Mouse (Mus musculus) urinary bladder, postnatal 25 days (tissue): Measurements from ENCODE around the gene Rfc4.
"Not testable (repeated sequence)": the region's sequence is repeated elsewhere in the genome, so short reads cannot be mapped to it uniquely, and the experiment has no call there.

Experiments
- DNase-seq: peaks from one replicate; pipeline ENCODE4 v3.0.0; 2022; ENCODE audit warnings: low spot score

Rfc4 gene

GRCm38 (mm10) chr16:23102340-23103037 lies 25.0 kb downstream of the Rfc4 start:
- DNase-seq, result no peak

DNA sequence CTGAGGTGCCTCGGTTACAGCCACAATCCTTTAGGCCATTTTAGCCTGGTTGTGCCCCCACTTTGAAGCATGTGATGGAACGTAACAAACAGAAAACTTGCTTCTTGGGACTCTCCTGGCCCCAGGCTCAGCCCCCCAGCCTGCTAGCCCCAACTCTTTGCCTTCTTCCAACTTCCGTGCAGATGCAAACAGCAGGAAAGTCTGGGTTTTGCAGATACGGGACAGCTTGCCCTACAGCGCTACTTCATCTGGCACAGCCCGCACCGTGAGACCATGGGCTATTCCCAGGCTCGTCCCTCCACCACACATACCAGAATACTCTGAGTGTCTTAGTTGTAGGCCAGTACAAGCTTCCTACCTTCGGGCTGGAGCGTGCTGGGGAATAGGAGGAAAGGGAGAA lies 26.9 kb downstream of the Rfc4 start:
- DNase-seq, result no peak

DNA sequence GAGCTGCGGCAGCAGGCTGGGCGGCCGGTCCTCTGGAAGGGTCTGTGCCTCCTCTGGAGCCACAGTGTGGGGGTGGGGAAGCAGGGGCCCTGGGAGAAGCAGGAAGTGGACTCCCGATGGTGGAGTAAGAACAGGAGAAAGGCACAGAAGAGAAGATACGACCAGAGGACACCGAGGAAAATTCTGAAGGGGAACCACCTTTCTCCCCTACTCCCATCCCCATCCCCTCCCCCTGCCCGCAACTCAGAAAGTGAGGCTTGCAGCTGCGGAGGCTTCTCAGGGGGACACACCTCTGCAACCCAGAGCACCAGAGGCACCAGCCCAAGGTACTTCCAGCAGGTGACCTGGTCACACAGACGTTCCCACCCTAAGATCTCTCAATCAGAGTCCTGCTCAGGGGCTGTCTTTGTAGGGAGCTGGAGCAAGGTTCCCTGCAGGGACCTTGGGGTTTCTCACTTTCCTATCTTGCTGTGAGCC lies 27.4 kb downstream of the Rfc4 start:
- DNase-seq, result no peak

DNA sequence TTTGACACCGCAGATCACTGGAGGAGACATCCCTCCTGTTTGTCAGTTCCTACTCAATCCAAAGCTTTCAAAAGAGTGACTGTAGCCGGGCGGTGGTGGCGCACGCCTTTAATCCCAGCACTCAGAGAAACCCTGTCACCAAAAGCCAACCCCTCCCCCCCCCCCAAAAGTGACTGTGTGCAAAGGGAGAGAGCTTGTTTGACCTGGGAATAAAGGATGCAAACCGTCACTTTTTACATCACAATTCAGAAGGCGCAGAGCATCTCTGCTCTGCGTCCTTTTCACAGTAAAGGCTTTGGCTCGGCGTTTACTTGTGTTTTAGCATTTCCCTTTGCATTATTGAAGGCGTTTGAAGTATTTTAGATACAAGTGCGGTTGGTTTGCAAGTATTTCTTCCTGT lies 27.9 kb downstream of the Rfc4 start:
- DNase-seq, result no peak

DNA sequence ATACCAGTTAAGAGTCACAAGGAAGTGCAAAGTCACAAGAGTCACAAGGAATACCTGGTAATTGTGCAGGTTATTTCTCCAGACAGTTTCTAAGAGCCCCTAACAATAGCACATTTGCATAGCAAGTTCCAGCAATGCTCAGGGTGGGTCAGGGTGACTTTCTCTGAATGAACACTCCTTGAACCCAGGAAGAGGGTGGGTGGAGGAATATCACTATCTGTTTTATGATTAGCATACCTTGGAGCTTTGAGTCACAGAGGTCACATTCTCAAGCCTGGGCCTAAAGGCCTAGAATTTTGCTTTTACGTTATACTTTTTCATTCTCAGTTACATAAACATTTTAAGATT lies 29.5 kb downstream of the Rfc4 start:
- DNase-seq, result not testable (repeated sequence)

- not testable (repeated sequence) for DNase-seq
Measured at GRCm38 (mm10) chr16:23097290-23098104, 30.0 kb downstream of the Rfc4 start.

DNA sequence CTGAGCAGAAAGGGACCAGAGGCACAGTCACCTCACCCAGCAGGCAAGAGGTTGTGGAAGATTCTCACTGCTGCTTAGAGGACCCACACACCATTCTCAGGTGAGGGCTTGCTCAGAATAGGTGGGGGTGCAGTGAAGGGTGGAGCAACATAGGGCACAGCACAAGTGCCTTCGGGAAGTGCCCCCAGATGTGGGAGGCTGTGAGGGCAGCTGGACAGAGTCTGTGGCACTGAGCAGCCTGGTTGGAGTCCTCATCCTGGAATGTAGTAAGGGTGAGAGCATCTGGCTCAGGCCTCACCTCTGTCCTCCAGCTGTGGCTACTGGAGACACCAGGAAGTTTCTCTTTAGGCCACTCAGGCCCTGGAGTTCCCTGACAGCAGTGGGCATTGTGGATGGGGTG lies 30.7 kb downstream of the Rfc4 start:
- not testable (repeated sequence) for DNase-seq

GRCm38 (mm10) chr16:23095581-23095980 lies 32.0 kb downstream of the Rfc4 start:
- not testable (repeated sequence) for DNase-seq

DNA sequence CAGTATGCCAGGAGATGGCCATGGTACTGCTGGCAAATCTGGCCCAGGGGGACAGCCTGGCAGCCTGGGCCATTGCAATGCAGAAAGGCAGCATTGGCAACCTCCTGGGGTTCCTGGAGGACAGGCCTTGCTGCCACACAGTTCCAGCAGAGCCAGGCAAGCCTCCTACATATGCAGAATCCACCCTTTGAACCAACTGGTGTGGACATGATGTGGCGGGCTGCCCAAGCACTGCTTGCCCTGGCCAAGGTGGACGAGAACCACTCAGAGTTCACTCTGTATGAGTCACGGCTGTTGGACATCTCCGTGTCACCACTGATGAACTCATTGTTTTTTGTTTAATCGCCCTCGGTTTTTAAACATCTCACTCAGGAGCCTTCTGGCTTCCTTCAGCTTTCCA lies 33.4 kb downstream of the Rfc4 start:
- no peak for DNase-seq

DNA sequence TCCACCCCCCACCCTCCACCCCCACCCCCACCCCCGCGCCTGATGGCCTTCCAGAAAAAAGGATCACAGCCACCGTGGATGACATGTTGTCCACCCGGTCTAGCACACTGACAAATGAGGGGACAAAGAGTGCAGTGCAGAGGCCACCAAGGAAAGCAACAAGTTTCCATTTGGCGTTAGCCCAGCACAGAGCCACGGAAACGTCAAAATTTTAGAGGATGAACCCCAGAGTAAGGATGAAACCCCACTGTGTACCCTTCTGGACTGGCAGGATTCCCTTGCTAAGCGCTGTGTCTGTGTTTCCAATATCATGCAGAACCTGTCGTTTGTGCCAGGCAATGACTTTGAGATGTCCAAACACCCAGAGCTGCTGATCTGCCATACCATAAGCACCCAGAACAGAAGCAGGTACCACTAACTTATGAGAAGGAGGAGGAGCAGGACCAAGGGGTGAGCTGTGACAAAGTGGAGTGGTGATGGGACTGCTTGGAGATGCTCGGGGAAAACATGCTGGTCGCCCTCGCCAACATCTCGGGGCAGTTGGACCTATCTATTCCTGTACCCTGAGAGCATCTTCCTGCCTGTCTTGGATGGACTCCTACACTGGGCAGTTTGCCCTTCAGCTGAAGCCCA lies 34.1 kb downstream of the Rfc4 start:
- no peak for DNase-seq

GRCm38 (mm10) chr16:23091345-23091744 lies 36.2 kb downstream of the Rfc4 start:
- not testable (repeated sequence) for DNase-seq

- not testable (repeated sequence) for DNase-seq
Measured at GRCm38 (mm10) chr16:23088491-23088890, 39.0 kb downstream of the Rfc4 start.

DNA sequence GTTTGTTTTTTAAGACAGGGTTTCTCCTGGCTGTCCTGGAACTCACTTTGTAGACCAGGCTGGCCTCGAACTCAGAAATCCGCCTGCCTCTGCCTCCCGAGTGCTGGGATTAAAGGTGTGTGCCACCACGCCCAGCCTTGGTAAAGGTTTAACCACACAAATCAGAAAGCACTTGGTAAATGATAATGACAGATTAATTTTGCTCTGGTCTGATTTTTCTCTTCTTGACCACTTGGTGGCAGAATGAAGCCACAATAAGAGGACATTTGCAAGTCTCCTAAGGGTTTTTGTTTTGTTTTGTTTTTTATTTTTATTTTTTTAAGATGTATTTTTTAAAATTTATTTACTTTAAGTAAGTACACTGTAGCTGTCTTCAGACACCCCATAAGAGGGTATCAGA lies 39.8 kb downstream of the Rfc4 start:
- not testable (repeated sequence) for DNase-seq

- not testable (repeated sequence) for DNase-seq
Measured at GRCm38 (mm10) chr16:23087159-23087558, 40.4 kb downstream of the Rfc4 start.

- not testable (repeated sequence) for DNase-seq
Measured at GRCm38 (mm10) chr16:23077516-23077915, 50.0 kb downstream of the Rfc4 start.
